Mouse (Mus musculus): ENCODE data around the gene Nup43. TPM values are rescaled to one million over a fixed set of nuclear protein-coding genes. Genes with fewer than 3 reads are reported as not detected.
"Not testable (repeated sequence)": the region's sequence is repeated elsewhere in the genome, so short reads cannot be mapped to it uniquely, and the experiment has no call there.

Gene Nup43
- total RNA-seq (2014; rRNA removed) (10.5 and 15.2 TPM in 2 replicates), polyA plus RNA-seq (2015; fragmentation: Nextera tagmentation; extraction: Ambion mirVana) (19.1 and 21.7 TPM in 2 replicates)

DNA sequence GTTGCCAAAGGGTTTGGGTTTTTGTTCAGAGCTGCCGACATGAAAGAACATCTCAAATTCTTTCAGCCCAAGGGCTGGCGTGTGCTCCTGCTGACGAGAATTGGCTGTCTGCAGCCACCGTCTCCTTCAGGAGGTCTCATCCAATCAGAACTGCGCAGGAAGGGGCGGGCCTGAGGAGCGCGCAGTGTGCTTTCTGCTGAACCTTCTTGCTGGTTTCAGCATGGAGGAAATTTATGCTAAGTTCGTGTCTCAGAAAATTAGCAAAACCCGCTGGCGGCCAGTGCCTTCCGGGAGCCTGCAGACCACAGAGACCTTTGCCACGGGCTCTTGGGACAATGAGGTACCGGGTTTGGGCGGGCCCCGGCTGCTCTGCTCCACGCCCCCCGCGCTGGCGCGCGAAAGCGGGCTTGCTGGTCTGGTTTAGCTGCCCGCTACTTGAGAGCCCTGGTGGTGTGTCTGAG lies at the start of gene Nup43:
Nup43 (plus strand) TSS at position 162 of the 461 bp plus-strand sequence.
- Histone ChIP-seq H3K27me3 (ENCODE audit: insufficient read depth, low read length) (no peaks in the 10 kb centered on the region), H3K4me2 (ENCODE audit: low read depth) (peak within 1 kb of the TSS; percentile 63), H3K27ac (ENCODE audit: low read depth, low read length) (peak within 1 kb of the TSS; percentile 46), H3K4me3 (ENCODE audit: low read depth, low read length) (peak within 1 kb of the TSS; percentile 74), H3K36me3 (ENCODE audit: insufficient read depth) (peaks cover 14% of the 10 kb centered on the region; the same call in 1 of the 2 replicates), H3K9ac (peak within 1 kb of the TSS; percentile 53), H3K4me1 (ENCODE audit: insufficient read depth) (peaks cover 7% of the 10 kb centered on the region; the same call in 1 of the 2 replicates), H3K9me3 (ENCODE audit: low read length) (no peaks in the 10 kb centered on the region)
- ATAC-seq (peak; percentile 85), DNase-seq (peak; percentile 95)
- no peak for TF ChIP-seq CTCF (IDR thresholded peaks at IDR 0.05; ENCODE audit: low read depth)
- under 1% methylated on average over 24 of the region's 24 CpGs for WGBS

DNA sequence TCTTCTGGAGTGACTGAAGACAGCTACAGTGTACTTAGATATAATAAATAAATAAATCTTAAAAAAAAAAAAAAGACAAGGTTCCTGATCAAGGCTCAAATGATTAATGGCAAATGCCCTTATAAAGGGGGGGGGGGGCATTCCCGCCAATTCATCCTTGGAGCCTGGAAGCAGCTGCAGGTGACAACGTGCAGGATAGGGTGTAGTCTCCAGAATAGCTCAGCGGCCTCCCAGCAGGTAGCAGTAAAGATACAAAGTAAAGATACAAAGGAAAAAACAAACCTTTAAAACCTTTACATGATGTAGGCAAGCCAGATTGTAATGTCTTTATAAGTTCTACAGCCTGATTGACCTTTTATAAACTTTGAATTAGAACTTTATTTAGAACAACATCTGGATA lies 49.7 kb upstream of the Nup43 start:
- not testable (repeated sequence) for H3K4me1 ChIP-seq (ENCODE audit: insufficient read depth); H3K4me3 ChIP-seq (ENCODE audit: low read depth, low read length); H3K9ac ChIP-seq; H3K4me2 ChIP-seq (ENCODE audit: low read depth); ATAC-seq; H3K27me3 ChIP-seq (ENCODE audit: insufficient read depth, low read length); H3K9me3 ChIP-seq (ENCODE audit: low read length); DNase-seq; H3K27ac ChIP-seq (ENCODE audit: low read depth, low read length)
- 41% methylated on average over 3 of the region's 3 CpGs for WGBS
- peaks cover 16% of the 10 kb centered on the region; the same call in 1 of the 2 replicates for H3K36me3 ChIP-seq (ENCODE audit: insufficient read depth)

DNA sequence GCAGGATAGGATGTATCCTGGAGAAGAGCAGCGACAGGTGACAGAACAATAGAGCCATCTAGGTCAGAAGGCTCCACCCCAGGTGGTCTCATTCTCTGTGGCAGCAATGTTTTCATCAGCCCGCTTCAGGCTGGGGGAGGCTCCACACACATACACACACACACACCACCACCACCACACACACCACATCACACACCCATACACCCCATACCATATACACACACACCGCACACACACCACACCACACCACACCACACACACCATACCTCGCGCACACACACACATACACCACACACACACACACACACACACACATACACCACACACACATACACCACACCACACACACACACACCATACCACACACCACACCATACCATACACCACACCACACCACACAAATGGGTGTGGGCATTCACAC lies 47.5 kb upstream of the Nup43 start:
- Histone ChIP-seq H3K4me1 (ENCODE audit: insufficient read depth) (no peaks in the 10 kb centered on the region), H3K4me2 (ENCODE audit: low read depth) (no peak overlapping the region), H3K36me3 (ENCODE audit: insufficient read depth) (peaks cover 29% of the 10 kb centered on the region), H3K9me3 (ENCODE audit: low read length) (peaks cover 1% of the 10 kb centered on the region; the same call in 1 of the 2 replicates), H3K4me3 (ENCODE audit: low read depth, low read length) (no peak overlapping the region), H3K27me3 (ENCODE audit: insufficient read depth, low read length) (no peaks in the 10 kb centered on the region), H3K27ac (ENCODE audit: low read depth, low read length) (no peak overlapping the region), H3K9ac (no peak overlapping the region)
- ATAC-seq (no peak; the same call in 1 of the 2 replicates), DNase-seq (no peak)
- TF ChIP-seq CTCF (IDR thresholded peaks at IDR 0.05; ENCODE audit: low read depth), result no peak
- WGBS, result 80% methylated on average over 5 of the region's 5 CpGs

DNA sequence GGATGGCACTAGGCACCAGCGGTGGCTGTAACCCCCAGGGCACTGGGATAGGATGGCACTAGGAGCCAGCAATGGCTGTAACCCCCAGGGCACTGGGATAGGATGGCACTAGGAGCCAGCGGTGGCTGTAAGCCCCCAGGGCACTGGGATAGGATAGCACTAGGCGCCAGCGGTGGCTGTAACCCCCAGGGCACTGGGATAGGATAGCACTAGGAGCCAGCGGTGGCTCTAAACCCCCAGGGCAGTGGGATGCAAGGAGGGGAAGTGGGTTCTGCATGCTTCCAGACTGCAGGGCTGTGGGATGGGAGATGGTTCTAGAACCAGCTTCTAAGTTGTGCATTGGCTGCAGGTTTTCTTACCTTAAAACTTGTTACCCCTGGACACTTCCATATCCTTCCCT lies 46.6 kb upstream of the Nup43 start:
- Histone ChIP-seq H3K4me3 (ENCODE audit: low read depth, low read length) (no peak overlapping the region), H3K36me3 (ENCODE audit: insufficient read depth) (peaks cover 28% of the 10 kb centered on the region), H3K9ac (no peak overlapping the region), H3K4me2 (ENCODE audit: low read depth) (no peak overlapping the region), H3K4me1 (ENCODE audit: insufficient read depth) (no peaks in the 10 kb centered on the region), H3K27me3 (ENCODE audit: insufficient read depth, low read length) (no peaks in the 10 kb centered on the region), H3K9me3 (ENCODE audit: low read length) (no peaks in the 10 kb centered on the region), H3K27ac (ENCODE audit: low read depth, low read length) (no peak overlapping the region)
- WGBS, result 68% methylated on average over 5 of the region's 5 CpGs
- no peak for TF ChIP-seq CTCF (IDR thresholded peaks at IDR 0.05; ENCODE audit: low read depth)
- DNase-seq, result no peak
- no peak; the same call in 1 of the 2 replicates for ATAC-seq

DNA sequence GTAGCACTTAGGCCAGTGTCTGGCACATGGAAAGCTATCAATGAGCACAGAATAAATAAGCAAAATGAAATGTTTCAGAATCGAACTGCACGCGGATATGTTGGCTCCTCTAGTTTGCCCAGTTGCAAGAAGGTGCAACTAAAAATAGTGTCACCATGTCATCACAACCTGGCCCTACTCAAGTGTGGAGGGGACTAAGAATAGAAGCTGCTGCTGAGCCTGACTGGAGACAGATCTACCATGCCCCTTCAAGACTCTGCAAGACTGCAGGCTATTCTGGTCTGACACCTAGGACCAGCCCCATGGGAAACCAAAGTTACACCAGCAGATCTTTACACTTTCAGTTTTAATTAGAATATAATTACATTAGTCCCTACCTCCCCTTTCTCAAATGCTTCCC lies 44.9 kb upstream of the Nup43 start:
- Histone ChIP-seq H3K27ac (ENCODE audit: low read depth, low read length) (no peak overlapping the region), H3K9me3 (ENCODE audit: low read length) (no peaks in the 10 kb centered on the region), H3K4me2 (ENCODE audit: low read depth) (no peak overlapping the region), H3K27me3 (ENCODE audit: insufficient read depth, low read length) (no peaks in the 10 kb centered on the region), H3K36me3 (ENCODE audit: insufficient read depth) (peaks cover 37% of the 10 kb centered on the region), H3K4me3 (ENCODE audit: low read depth, low read length) (no peak overlapping the region), H3K4me1 (ENCODE audit: insufficient read depth) (no peaks in the 10 kb centered on the region), H3K9ac (no peak overlapping the region)
- no peak for DNase-seq
- no peak for ATAC-seq
- 94% methylated on average over 3 of the region's 3 CpGs for WGBS
- TF ChIP-seq CTCF (IDR thresholded peaks at IDR 0.05; ENCODE audit: low read depth), result no peak

DNA sequence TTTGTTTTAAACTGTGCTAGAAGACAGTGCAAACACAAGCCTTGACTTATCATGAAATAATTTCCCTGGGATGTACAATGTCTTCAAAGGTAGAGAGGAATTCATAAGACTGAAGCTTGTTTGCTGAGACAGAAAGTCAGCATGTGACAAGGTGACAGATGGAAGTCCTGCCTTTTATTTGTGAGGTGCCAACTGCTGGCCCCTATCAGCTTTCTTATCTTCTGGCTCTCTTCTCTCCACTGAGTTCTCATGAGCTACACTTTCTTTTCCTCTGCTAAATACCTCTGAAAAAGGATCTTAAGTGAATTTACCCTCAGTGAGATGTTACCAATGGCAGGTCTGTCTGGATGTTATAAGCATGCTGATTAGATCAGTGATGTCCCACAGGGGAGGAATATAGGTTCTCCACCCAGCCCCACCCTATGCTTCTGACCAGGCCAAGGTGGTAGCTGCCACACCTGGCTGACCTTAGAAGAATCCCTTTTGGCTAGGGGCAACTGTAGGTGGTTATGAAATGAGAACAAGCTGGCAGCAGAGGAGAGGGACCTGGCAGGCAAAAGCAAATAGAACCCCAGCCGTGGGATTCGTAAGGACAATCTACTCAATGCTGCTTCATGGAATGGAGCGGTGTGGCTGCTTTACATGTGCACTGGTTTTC lies 43.3 kb upstream of the Nup43 start:
- no peaks in the 10 kb centered on the region for H3K4me1 ChIP-seq (ENCODE audit: insufficient read depth)
- no peaks in the 10 kb centered on the region for H3K27me3 ChIP-seq (ENCODE audit: insufficient read depth, low read length)
- no peak overlapping the region for H3K27ac ChIP-seq (ENCODE audit: low read depth, low read length)
- H3K4me2 ChIP-seq (ENCODE audit: low read depth), result no peak overlapping the region
- WGBS, result 97% methylated on average over 3 of the region's 3 CpGs
- no peak overlapping the region for H3K4me3 ChIP-seq (ENCODE audit: low read depth, low read length)
- no peak for TF ChIP-seq CTCF (IDR thresholded peaks at IDR 0.05; ENCODE audit: low read depth)
- ATAC-seq (no peak), DNase-seq (no peak)
- H3K36me3 ChIP-seq (ENCODE audit: insufficient read depth), result peaks cover 44% of the 10 kb centered on the region
- H3K9me3 ChIP-seq (ENCODE audit: low read length), result no peaks in the 10 kb centered on the region
- H3K9ac ChIP-seq, result no peak overlapping the region

DNA sequence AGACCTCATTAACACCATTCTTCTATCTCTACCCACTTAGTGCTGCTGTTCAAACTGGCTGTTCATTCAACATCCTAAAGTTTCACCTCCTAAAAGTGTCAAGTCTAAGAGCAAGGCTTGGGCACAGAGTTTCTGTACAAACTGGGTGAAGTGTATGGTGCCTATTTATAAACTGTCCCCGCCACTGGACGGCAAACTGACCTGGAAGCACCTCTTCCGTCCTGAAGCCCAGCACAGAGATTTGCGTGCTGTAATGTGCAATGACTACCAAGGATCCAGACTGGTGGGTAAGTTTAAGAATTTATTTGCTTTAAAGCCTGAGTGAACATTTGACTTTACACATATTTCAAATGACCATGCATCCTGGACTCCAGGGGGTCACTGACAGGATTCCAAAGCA lies 38.2 kb upstream of the Nup43 start:
- WGBS, result 96% methylated on average over 4 of the region's 4 CpGs
- Histone ChIP-seq H3K9ac (no peak overlapping the region), H3K9me3 (ENCODE audit: low read length) (no peaks in the 10 kb centered on the region), H3K4me1 (ENCODE audit: insufficient read depth) (no peaks in the 10 kb centered on the region), H3K27me3 (ENCODE audit: insufficient read depth, low read length) (no peaks in the 10 kb centered on the region), H3K4me2 (ENCODE audit: low read depth) (no peak overlapping the region), H3K36me3 (ENCODE audit: insufficient read depth) (peaks cover 46% of the 10 kb centered on the region), H3K4me3 (ENCODE audit: low read depth, low read length) (no peak overlapping the region), H3K27ac (ENCODE audit: low read depth, low read length) (no peak overlapping the region)
- no peak for TF ChIP-seq CTCF (IDR thresholded peaks at IDR 0.05; ENCODE audit: low read depth)
- DNase-seq (no peak), ATAC-seq (no peak)
